In the genomic region with DNA sequence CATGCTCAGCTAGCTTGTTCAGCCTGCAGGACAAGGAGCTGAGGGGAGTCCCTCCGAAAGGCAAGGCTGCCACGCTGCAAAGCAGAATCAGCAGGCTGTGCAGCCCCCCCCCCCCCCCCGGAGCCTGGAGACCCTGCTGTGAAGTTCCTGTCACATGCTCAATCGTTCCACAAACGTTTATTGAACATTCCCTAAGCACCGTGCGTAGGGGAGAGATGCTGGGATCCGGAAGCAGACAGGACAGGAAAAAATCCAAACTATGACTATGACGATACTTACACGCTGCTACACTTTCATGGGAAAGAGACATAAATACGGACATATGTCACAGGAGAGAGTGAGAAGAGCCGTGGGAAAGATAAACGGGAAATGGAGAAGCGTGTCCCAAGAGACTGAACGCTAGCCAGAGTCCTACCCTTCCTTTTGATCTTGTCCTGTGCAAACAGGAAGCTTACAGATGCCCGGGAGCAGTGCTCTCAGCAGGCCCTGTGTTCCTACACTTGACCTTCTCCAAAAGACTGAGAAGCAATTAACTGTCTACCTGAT, we compare ENCODE assay signal across 8 mouse cellular contexts. TPM values are rescaled to one million over a fixed set of nuclear protein-coding genes. Genes with fewer than 3 reads are reported as not detected.
DNase-seq lines count a peak whose midpoint lies in the region; ATAC-seq and TF ChIP-seq lines count a peak whose summit lies in the region.

No protein-coding gene starts in this region.

- H3K27me3 ChIP-seq in kidney, embryonic 16.5 days (ENCODE audit: insufficient read depth, low read length), result no peaks in the 10 kb centered on the region; the same call in 1 of the 2 replicates
- H3K27me3 ChIP-seq in forebrain, embryonic 14.5 days (replicated peaks; ENCODE audit: control insufficient read depth, insufficient read depth, low read length), result no peaks in the 10 kb centered on the region; the same call in 1 of the 2 replicates
- H3K27me3 ChIP-seq in liver, embryonic 14.5 days (ENCODE audit: control insufficient read depth, insufficient read depth, low read length), result no peaks in the 10 kb centered on the region; the same call in 1 of the 2 replicates
- H3K27me3 ChIP-seq in neural tube, embryonic 15.5 days (replicated peaks), result no peaks in the 10 kb centered on the region

- no peak for ATAC-seq in kidney, embryonic 16.5 days (ENCODE audit: low FRiP score, low TSS enrichment)
- ATAC-seq in forebrain, embryonic 14.5 days, result no peak
- no peak for ATAC-seq in liver, embryonic 14.5 days (ENCODE audit: insufficient read depth)
- no peak for ATAC-seq in neural tube, embryonic 15.5 days (ENCODE audit: low FRiP score)

- peak overlapping the region; percentile 42 for H3K9ac ChIP-seq in kidney, embryonic 16.5 days (replicated peaks; ENCODE audit: low read length)
- peak overlapping the region; percentile 32; the same call in 1 of the 2 replicates for H3K9ac ChIP-seq in forebrain, embryonic 14.5 days (ENCODE audit: low read length)
- no peak overlapping the region for H3K9ac ChIP-seq in liver, embryonic 14.5 days (replicated peaks)
- H3K9ac ChIP-seq in neural tube, embryonic 15.5 days (replicated peaks), result peak overlapping the region; percentile 17; the same call in 1 of the 2 replicates

- no peak for TF ChIP-seq CTCF in liver, embryonic 14.5 days (IDR thresholded peaks at IDR 0.05; ENCODE audit: low read depth)

- WGBS in kidney, embryonic 16.5 days, result 2% methylated on average over 16 of the region's 16 CpGs
- WGBS in forebrain, embryonic 14.5 days, result 12% methylated on average over 16 of the region's 16 CpGs
- 11% methylated on average over 16 of the region's 16 CpGs for WGBS in liver, embryonic 14.5 days (ENCODE audit: insufficient replicate concordance)
- WGBS in neural tube, embryonic 15.5 days, result 5% methylated on average over 16 of the region's 16 CpGs

- no peaks in the 10 kb centered on the region for H3K36me3 ChIP-seq in kidney, embryonic 16.5 days (ENCODE audit: insufficient read depth, low read length)
- no peaks in the 10 kb centered on the region for H3K36me3 ChIP-seq in forebrain, embryonic 14.5 days (ENCODE audit: control insufficient read depth, insufficient read depth, low read length)
- no peaks in the 10 kb centered on the region for H3K36me3 ChIP-seq in liver, embryonic 14.5 days (replicated peaks; ENCODE audit: control insufficient read depth, insufficient read depth, low read depth)
- H3K36me3 ChIP-seq in neural tube, embryonic 15.5 days, result no peaks in the 10 kb centered on the region

- no peak for DNase-seq in kidney, postnatal 25 days
- DNase-seq in forebrain, embryonic 14.5 days (ENCODE audit: low spot score), result peak; percentile 42
- no peak for DNase-seq in liver, embryonic 14.5 days (ENCODE audit: low read depth in 3 of 3, low spot score in 3 of 3)
- DNase-seq in right cerebral cortex, postnatal 10 days (ENCODE audit: low spot score in 2 of 2), result no peak
- DNase-seq in urinary bladder, adult 18-20 months (ENCODE audit: low spot score in 2 of 2), result no peak
- no peak for DNase-seq in layer of hippocampus, adult 18-20 months (ENCODE audit: low spot score in 2 of 2)

- no peak for TF ChIP-seq EP300 in liver, embryonic 14.5 days (IDR thresholded peaks at IDR 0.05; ENCODE audit: low read depth)

- H3K4me1 ChIP-seq in kidney, embryonic 16.5 days (ENCODE audit: insufficient read depth, low read length), result peaks cover 22% of the 10 kb centered on the region
- peaks cover 5% of the 10 kb centered on the region; the same call in 1 of the 2 replicates for H3K4me1 ChIP-seq in forebrain, embryonic 14.5 days (ENCODE audit: control insufficient read depth, insufficient read depth, low read length)
- peaks cover 0 to 6% of the 10 kb centered on the region in 2 experiments; a peak in 2 of 4 replicates for H3K4me1 ChIP-seq in liver, embryonic 14.5 days (replicated peaks; ENCODE audit: control insufficient read depth in 2 of 2, insufficient read depth in 2 of 2, low read length in 1 of 2)
- H3K4me1 ChIP-seq in neural tube, embryonic 15.5 days, result peaks cover 44% of the 10 kb centered on the region

- peak overlapping the region; percentile 45 for H3K4me2 ChIP-seq in kidney, embryonic 16.5 days (replicated peaks; ENCODE audit: low read depth, low read length)
- peak overlapping the region; percentile 43 for H3K4me2 ChIP-seq in forebrain, embryonic 14.5 days (ENCODE audit: low read length)
- H3K4me2 ChIP-seq in liver, embryonic 14.5 days (ENCODE audit: low read depth), result peak overlapping the region; percentile 34
- peak overlapping the region; percentile 54 for H3K4me2 ChIP-seq in neural tube, embryonic 15.5 days

- peak overlapping the region; percentile 18; the same call in 1 of the 2 replicates for H3K4me3 ChIP-seq in kidney, embryonic 16.5 days (ENCODE audit: low read length)
- peak overlapping the region; percentile 5; the same call in 1 of the 2 replicates for H3K4me3 ChIP-seq in forebrain, embryonic 14.5 days (ENCODE audit: low read depth, low read length)
- H3K4me3 ChIP-seq in liver, embryonic 14.5 days (ENCODE audit: insufficient read depth in 1 of 2, low read depth in 2 of 2, low read length in 2 of 2), result no peak overlapping the region
- H3K4me3 ChIP-seq in neural tube, embryonic 15.5 days (replicated peaks), result peak overlapping the region; percentile 23

- no peaks in the 10 kb centered on the region for H3K9me3 ChIP-seq in kidney, embryonic 16.5 days (ENCODE audit: low read length)
- H3K9me3 ChIP-seq in forebrain, embryonic 14.5 days (replicated peaks; ENCODE audit: control insufficient read depth, low read length), result no peaks in the 10 kb centered on the region
- no peaks in the 10 kb centered on the region for H3K9me3 ChIP-seq in liver, embryonic 14.5 days (ENCODE audit: control insufficient read depth, low read length)
- no peaks in the 10 kb centered on the region for H3K9me3 ChIP-seq in neural tube, embryonic 15.5 days (replicated peaks)

- no peak overlapping the region for H3K27ac ChIP-seq in kidney, embryonic 16.5 days (ENCODE audit: low read length)
- H3K27ac ChIP-seq in forebrain, embryonic 14.5 days (ENCODE audit: low read depth, low read length), result no peak overlapping the region
- no peak overlapping the region for H3K27ac ChIP-seq in liver, embryonic 14.5 days
- H3K27ac ChIP-seq in neural tube, embryonic 15.5 days (replicated peaks), result peak overlapping the region; percentile 42

RNA-seq across cellular contexts. Expression of a gene that starts 5.0 kb away (rescaled TPM):
- polyA plus RNA-seq in kidney, embryonic 16.5 days (2015; fragmentation: Nextera tagmentation; extraction: Ambion mirVana), result 6.9 and 7.1 TPM in 2 replicates
- polyA plus RNA-seq in forebrain, embryonic 14.5 days (2014; fragmentation: Nextera tagmentation; extraction: Ambion mirVana), result 5.1 and 6.3 TPM in 2 replicates
- polyA plus RNA-seq in liver, embryonic 14.5 days (2012; rRNA removed), result 3.7 and 3.9 TPM in 2 replicates
- 1.3 and 1.8 TPM in 2 replicates for polyA plus RNA-seq in liver, embryonic 14.5 days (2014; fragmentation: Nextera tagmentation; extraction: Ambion mirVana)
- polyA plus RNA-seq in neural tube, embryonic 15.5 days (2015; fragmentation: Nextera tagmentation; extraction: Ambion mirVana), result 6.8 and 7.0 TPM in 2 replicates
- total RNA-seq in layer of hippocampus, adult 18-20 months (2021), result 10 to 100 TPM; 12.0 to 14.2 TPM

RNA-seq across cellular contexts. Expression of a gene that starts 32.3 kb away (rescaled TPM):
- 17.7 and 20.8 TPM in 2 replicates for polyA plus RNA-seq in kidney, embryonic 16.5 days (2015; fragmentation: Nextera tagmentation; extraction: Ambion mirVana)
- 29.0 and 33.2 TPM in 2 replicates for polyA plus RNA-seq in forebrain, embryonic 14.5 days (2014; fragmentation: Nextera tagmentation; extraction: Ambion mirVana)
- polyA plus RNA-seq in liver, embryonic 14.5 days (2012; rRNA removed), result 3.8 and 4.0 TPM in 2 replicates
- polyA plus RNA-seq in liver, embryonic 14.5 days (2014; fragmentation: Nextera tagmentation; extraction: Ambion mirVana), result 5.3 and 6.1 TPM in 2 replicates
- 20.4 and 21.9 TPM in 2 replicates for polyA plus RNA-seq in neural tube, embryonic 15.5 days (2015; fragmentation: Nextera tagmentation; extraction: Ambion mirVana)
- 10 to 100 TPM; 22.4 to 29.6 TPM for total RNA-seq in layer of hippocampus, adult 18-20 months (2021)

Comparison
In these comparisons a context has a peak if more than half of its experiments do, and no peak if none do; other contexts are left out.
1. H3K4me3 ChIP-seq: peak in kidney, embryonic 16.5 days (single experiment), forebrain, embryonic 14.5 days (single experiment) and neural tube, embryonic 15.5 days (single experiment); none in liver, embryonic 14.5 days (0 of 2).
2. Peak in every context shown above with its lines, with median percentiles within 50 percentile points of each other: H3K4me2 ChIP-seq.